16 mouse cellular contexts compared by ENCODE assay signal in the genomic region with DNA sequence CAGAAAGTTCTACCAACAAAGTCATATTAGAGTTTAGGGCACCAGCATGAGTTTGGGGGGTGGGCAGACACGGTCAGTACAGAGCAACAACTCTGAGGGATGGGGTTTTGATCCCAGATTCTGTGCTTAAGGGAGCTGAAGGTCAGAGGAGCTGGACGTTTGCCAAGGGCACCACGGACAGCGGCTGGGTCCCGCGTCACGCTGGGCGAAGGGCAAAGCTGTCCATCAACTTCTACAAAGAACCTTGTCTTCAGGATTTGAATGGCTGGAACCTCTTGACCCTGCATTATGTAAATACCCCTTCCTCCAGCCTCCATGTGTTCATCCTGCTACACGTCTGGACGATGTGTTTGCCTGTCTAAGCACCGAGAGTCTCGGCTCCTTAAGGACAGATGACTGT. TPM values are rescaled to one million over a fixed set of nuclear protein-coding genes. Genes with fewer than 3 reads are reported as not detected.
DNase-seq lines count a peak whose midpoint lies in the region; ATAC-seq and TF ChIP-seq lines count a peak whose summit lies in the region.
"Had no signal": no experiment of that assay in that cellular context is flagged by ENCODE, and none has a peak within 500 bp of the region (broad histone marks: within the 10 kb centered on the region; RNA-seq: fewer than 3 reads in every experiment).

No protein-coding gene starts in this region.

- no peak overlapping the region for H3K27ac ChIP-seq in kidney, adult 2 months (ENCODE audit: insufficient read depth, low read depth, low read length)
- no peak overlapping the region for H3K27ac ChIP-seq in kidney, embryonic 14.5 days (ENCODE audit: low read depth, low read length)
- H3K27ac ChIP-seq in ES-Bruce4 (ENCODE audit: insufficient read depth, low read length) = no peak overlapping the region
- no peak overlapping the region for H3K27ac ChIP-seq in forebrain, embryonic 12.5 days
- H3K27ac ChIP-seq: embryonic facial prominence, embryonic 13.5 days; forebrain, embryonic 15.5 days; hindbrain, postnatal 0 days; liver, embryonic 14.5 days had no signal

- H3K4me2 ChIP-seq in kidney, embryonic 14.5 days (replicated peaks; ENCODE audit: low read depth, low read length) = no peak overlapping the region
- H3K4me2 ChIP-seq in forebrain, embryonic 12.5 days = no peak overlapping the region
- H3K4me2 ChIP-seq: embryonic facial prominence, embryonic 13.5 days; forebrain, embryonic 15.5 days had no signal

- TF ChIP-seq EP300 in ES-Bruce4 (IDR thresholded peaks at IDR 0.05; ENCODE audit: insufficient read depth, low read depth, low read length) = 0 out of 2 replicates have a peak, but pooled peaks have one; percentile 11

- no peak overlapping the region for H3K9ac ChIP-seq in kidney, embryonic 14.5 days (ENCODE audit: low read depth, low read length)
- H3K9ac ChIP-seq in ES-Bruce4 (ENCODE audit: low read depth, poor library complexity, severe bottlenecking) = no peak overlapping the region
- no peak overlapping the region for H3K9ac ChIP-seq in forebrain, embryonic 12.5 days
- H3K9ac ChIP-seq: embryonic facial prominence, embryonic 13.5 days; forebrain, embryonic 15.5 days; liver, embryonic 14.5 days had no signal

- no peaks in the 10 kb centered on the region for H3K27me3 ChIP-seq in kidney, adult 2 months (replicated peaks; ENCODE audit: control insufficient read depth, insufficient read depth, low read length)
- 0 out of 2 replicates have a peak, but pooled peaks cover 3% of the 10 kb centered on the region for H3K27me3 ChIP-seq in kidney, embryonic 14.5 days (ENCODE audit: control insufficient read depth, insufficient read depth, low read length)
- no peaks in the 10 kb centered on the region for H3K27me3 ChIP-seq in ES-Bruce4 (ENCODE audit: control insufficient read depth, insufficient read depth, low read length, poor library complexity, severe bottlenecking)
- no peaks in the 10 kb centered on the region for H3K27me3 ChIP-seq in forebrain, embryonic 12.5 days
- H3K27me3 ChIP-seq: embryonic facial prominence, embryonic 13.5 days; forebrain, embryonic 15.5 days; Patski had no signal

- TF ChIP-seq POLR2A in kidney, adult 2 months (IDR thresholded peaks at IDR 0.05; ENCODE audit: low read depth, low read length) = no peak
- TF ChIP-seq POLR2A in ES-Bruce4 (IDR thresholded peaks at IDR 0.05; ENCODE audit: insufficient read depth, low read length) = no peak

- H3K36me3 ChIP-seq in kidney, adult 2 months (ENCODE audit: control insufficient read depth, insufficient read depth, low read length) = no peaks in the 10 kb centered on the region
- H3K36me3 ChIP-seq in kidney, embryonic 14.5 days (ENCODE audit: control insufficient read depth, insufficient read depth, low read length) = no peaks in the 10 kb centered on the region
- no peaks in the 10 kb centered on the region for H3K36me3 ChIP-seq in ES-Bruce4 (ENCODE audit: control insufficient read depth, insufficient read depth, low read length, poor library complexity, severe bottlenecking)
- no peaks in the 10 kb centered on the region for H3K36me3 ChIP-seq in forebrain, embryonic 12.5 days (replicated peaks)
- H3K36me3 ChIP-seq: embryonic facial prominence, embryonic 13.5 days; forebrain, embryonic 15.5 days had no signal

- H3K4me3 ChIP-seq in kidney, adult 2 months (ENCODE audit: insufficient read depth, low read depth, low read length) = no peak overlapping the region
- no peak overlapping the region for H3K4me3 ChIP-seq in kidney, embryonic 14.5 days (ENCODE audit: low read length)
- no peak overlapping the region for H3K4me3 ChIP-seq in ES-Bruce4 (ENCODE audit: low read depth, low read length)
- no peak overlapping the region for H3K4me3 ChIP-seq in forebrain, embryonic 12.5 days (replicated peaks)
- H3K4me3 ChIP-seq: embryonic facial prominence, embryonic 13.5 days; forebrain, embryonic 15.5 days had no signal

- no peaks in the 10 kb centered on the region for H3K4me1 ChIP-seq in kidney, adult 2 months (ENCODE audit: control insufficient read depth, insufficient read depth, low read length)
- no peaks in the 10 kb centered on the region for H3K4me1 ChIP-seq in kidney, embryonic 14.5 days (ENCODE audit: control insufficient read depth, insufficient read depth, low read length)
- H3K4me1 ChIP-seq in ES-Bruce4 (ENCODE audit: control insufficient read depth, insufficient read depth, low read length) = no peaks in the 10 kb centered on the region
- H3K4me1 ChIP-seq in forebrain, embryonic 12.5 days = no peaks in the 10 kb centered on the region
- H3K4me1 ChIP-seq: forebrain, embryonic 15.5 days had no signal

- TF ChIP-seq CTCF in kidney, adult 2 months (conservative IDR thresholded peaks at IDR 0.05; ENCODE audit: insufficient read depth, insufficient read length, low read depth, low read length) = no peak
- no peak for TF ChIP-seq CTCF in ES-Bruce4 (IDR thresholded peaks at IDR 0.05; ENCODE audit: low read depth, low read length)

- peak; percentile 42 for DNase-seq in kidney, adult 2 months
- peak; percentile 86 for DNase-seq in adrenal gland, adult 2 months
- peak; percentile 22 for DNase-seq in kidney, adult 9 months
- no peak for DNase-seq in right cerebral cortex, adult 2 months (ENCODE audit: low spot score in 2 of 2)
- DNase-seq: cerebellum, adult 8-10 months; gastrocnemius, postnatal 14 days; spleen, adult 18-20 months had no signal

- no peaks in the 10 kb centered on the region for H3K9me3 ChIP-seq in kidney, embryonic 14.5 days (ENCODE audit: control insufficient read depth, low read length)
- no peaks in the 10 kb centered on the region for H3K9me3 ChIP-seq in ES-Bruce4 (replicated peaks; ENCODE audit: control insufficient read depth, insufficient read depth, low read length, poor library complexity, severe bottlenecking)
- no peaks in the 10 kb centered on the region for H3K9me3 ChIP-seq in forebrain, embryonic 12.5 days
- H3K9me3 ChIP-seq: embryonic facial prominence, embryonic 13.5 days; forebrain, embryonic 15.5 days had no signal

- 52% methylated on average over 12 of the region's 12 CpGs for WGBS in kidney, adult 2 months
- 70% methylated on average over 12 of the region's 12 CpGs for WGBS in kidney, embryonic 14.5 days
- 57% methylated on average over 12 of the region's 12 CpGs for WGBS in forebrain, embryonic 12.5 days

- ATAC-seq in kidney, embryonic 14.5 days (ENCODE audit: low FRiP score, low TSS enrichment) = no peak
- ATAC-seq in inflammation-experienced regulatory T-cells, adult 6 months = no peak
- no peak for ATAC-seq in forebrain, embryonic 12.5 days (ENCODE audit: low FRiP score)
- ATAC-seq: forebrain, embryonic 15.5 days; hindbrain, postnatal 0 days; Patski had no signal

RNA-seq across cellular contexts. Expression of a gene that starts 35.4 kb away (rescaled TPM):
- polyA plus RNA-seq in kidney, adult 2 months (2012; rRNA removed) = 16.1 TPM in 2 replicates
- polyA plus RNA-seq in kidney, embryonic 14.5 days (2014; fragmentation: Nextera tagmentation; extraction: Ambion mirVana) = 47.7 and 50.7 TPM in 2 replicates
- polyA plus RNA-seq in ES-Bruce4 (2011; ENCODE audit: insufficient read depth, insufficient read length, low read depth, missing spikeins) = 56.9 and 58.9 TPM in 2 replicates
- 10 to 100 TPM; 28.8 to 34.2 TPM for total RNA-seq in adrenal gland, adult 2 months (2021)
- polyA plus RNA-seq in adrenal gland, adult 2 months (2012; rRNA removed) = 70.4 and 77.5 TPM in 2 replicates
- 10 to 100 TPM; 25.3 to 32.2 (median 26.2) TPM for polyA plus RNA-seq in inflammation-experienced regulatory T-cells, adult 6 months (2017; shearing (Covaris generic))
- polyA plus RNA-seq in forebrain, embryonic 12.5 days (2016; fragmentation: Nextera tagmentation; extraction: Ambion mirVana) = 49.6 and 51.0 TPM in 2 replicates

Comparison
In these comparisons a context has a peak if more than half of its experiments do, and no peak if none do; other contexts are left out.
1. DNase-seq: peak in kidney, adult 2 months (single experiment), adrenal gland, adult 2 months (single experiment) and kidney, adult 9 months (single experiment); none in right cerebral cortex, adult 2 months (0 of 2).